Mouse (Mus musculus): ENCODE measurements at regions not wholly inside any gene's neighbourhood (a gene's known extent, or its start where the extent isn't known, plus 50 kb on each side); places are given as distances from the start of the nearest gene placed in this dataset.

DNA sequence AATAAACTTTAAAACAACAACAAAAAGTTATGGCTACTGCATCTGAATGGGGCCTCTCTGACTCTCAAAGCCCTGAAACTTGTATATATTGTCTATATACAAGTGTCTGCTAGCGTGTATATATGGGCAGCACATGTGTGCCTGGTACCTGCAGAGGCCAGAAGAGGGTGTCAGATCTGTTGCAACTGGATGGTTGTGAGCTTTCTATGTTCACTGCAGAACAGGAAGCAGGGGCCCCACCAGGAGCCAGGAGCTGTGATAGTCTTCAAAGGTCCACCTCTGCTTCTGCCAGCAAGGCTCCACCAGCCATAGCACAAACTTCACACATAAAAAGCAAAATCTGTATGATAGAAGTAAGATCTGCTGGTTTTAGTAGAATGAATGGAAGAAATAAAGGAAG is 297.1 kb upstream of the Rnaseh2b start:
- DNase-seq (ENCODE audit: low spot score in 2 of 2), result no peak

DNA sequence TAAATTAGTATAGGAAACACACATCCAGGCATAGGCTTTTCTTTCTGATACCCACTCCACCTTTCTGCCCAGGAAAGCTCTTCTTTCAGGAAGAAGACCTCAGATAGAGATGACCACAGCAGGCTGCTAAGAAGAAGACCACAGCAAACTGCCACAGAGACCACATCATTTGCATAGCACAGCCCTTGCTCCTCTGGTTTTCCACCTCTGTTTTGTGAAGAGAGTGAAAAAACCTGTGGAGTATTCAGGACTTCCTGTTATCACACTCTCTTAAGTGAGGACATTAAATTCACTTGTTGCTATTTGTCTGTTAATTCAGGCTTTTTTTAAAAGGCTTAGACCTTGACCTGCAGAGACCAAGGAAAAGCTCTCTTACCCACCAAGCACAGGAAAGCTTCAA is 294.7 kb upstream of the Rnaseh2b start:
- DNase-seq (ENCODE audit: low spot score in 2 of 2), result no peak

DNA sequence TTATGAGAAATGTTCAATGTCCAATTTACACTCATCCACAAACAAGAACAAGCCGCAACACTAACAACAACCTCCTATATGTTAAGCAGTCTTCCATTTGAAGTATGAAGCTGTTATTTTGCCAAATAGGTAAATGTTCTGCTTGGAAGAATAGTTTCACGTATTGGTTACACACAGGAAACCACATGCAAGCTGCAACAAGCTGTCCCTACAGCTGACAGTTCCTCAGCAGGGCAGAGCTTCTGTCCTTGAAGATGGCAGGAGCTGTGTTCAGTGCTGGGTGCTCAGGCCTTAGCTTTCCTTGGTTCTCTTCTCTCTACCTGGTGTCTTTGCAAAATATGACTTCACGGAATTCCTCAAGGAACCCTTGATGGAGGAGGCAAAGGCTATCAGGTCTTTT is 294.1 kb upstream of the Rnaseh2b start:
- DNase-seq (ENCODE audit: low spot score in 2 of 2), result no peak

DNA sequence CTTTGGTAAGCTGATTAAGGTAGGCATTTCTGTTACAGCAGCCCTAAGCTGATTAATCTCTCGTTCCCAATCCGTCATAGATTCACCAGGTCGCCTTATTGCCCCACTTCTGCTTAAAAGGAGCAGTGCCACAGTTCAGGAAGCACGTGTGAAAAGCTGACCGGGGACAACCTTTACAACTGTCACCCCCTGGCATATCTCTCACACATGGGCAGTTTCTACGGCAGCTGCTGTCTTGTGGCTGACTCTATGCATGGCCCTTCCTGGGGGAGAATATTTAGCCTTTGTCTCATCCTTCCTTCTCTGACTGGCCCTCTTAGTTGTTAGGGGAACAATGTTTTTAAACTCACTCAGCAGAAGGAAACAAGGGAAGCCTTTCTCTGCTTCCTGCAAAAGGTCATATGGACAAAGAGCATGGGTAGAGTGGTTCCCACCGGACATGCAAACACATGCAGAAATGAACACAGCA is 290.9 kb upstream of the Rnaseh2b start:
- no peak for DNase-seq (ENCODE audit: low spot score in 2 of 2)

DNA sequence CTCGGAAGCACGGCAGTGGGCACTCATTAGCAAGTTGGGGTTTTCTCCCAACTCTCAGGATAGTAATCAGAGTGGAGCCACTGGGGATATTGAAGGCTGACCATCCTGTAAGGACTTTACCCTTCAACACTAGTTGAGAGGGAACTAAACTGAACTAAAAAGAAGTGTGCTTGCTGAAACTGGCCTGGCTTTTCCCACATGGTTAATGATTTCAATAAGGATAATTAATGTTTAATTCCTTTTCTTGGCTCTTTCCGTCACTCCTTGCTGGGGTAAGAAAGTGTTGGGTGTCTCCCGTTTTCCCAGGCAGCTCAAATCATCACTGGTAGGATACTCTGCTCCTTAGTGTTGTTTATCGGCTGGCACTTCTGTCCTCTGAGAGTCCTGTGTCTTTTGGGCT is 290.3 kb upstream of the Rnaseh2b start:
- DNase-seq (ENCODE audit: low spot score in 2 of 2), result no peak

DNA sequence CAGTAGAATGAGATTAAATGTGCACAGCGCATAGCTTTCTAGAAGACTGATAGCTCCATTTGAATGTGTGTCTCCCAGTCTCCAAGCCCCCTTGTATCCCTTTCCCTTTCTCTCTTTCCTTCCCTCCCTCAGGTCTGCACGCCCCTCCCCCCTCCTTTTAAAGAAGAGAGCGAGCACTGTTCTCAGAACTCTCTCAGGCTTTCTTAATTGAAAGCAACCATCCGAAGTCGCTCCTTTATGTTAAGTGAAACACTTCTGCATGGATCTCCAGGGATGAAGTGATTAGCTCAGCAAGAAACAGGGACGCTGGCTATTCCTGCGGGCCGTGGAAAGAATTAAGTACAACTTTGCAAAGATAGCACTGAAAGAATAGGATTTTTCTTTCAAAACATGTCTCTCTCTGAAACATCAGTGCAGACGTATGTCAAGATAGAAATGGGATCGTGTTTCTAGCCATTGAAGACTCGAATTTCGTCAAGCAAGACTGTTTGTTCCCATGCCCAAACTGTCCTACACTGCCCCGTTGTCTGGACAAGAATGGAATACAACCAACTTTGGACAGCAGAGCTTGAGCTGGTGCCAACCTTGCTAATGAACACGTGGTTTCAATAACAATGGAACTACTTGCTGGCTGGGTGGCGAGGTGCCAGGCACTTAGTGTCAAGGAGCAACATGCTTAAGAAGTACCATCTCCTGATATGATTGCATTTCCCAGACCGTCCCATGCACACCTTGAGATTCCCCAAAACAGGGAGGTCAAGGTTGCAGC is 289.2 kb upstream of the Rnaseh2b start:
- no peak for DNase-seq (ENCODE audit: low spot score in 2 of 2)

DNA sequence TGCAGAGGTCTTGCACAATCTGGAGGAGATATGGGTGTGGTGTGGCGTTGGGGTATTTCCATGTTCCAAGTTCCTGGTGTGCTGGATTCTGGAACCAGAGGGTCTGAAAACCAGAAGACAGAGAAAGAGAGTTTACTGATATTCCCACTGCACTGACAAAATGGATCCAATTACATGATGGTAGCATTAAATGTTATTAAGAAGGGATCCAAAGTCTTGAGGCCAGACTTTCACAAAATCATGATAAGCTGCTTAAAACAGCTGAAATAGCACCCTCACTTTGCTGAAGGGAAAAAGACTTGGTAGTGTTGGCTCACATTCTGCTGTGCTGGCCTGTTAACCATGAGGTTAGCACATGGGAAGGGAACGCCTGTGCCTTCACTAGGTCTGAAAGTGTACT is 288.6 kb upstream of the Rnaseh2b start:
- DNase-seq (ENCODE audit: low spot score in 2 of 2), result no peak

DNA sequence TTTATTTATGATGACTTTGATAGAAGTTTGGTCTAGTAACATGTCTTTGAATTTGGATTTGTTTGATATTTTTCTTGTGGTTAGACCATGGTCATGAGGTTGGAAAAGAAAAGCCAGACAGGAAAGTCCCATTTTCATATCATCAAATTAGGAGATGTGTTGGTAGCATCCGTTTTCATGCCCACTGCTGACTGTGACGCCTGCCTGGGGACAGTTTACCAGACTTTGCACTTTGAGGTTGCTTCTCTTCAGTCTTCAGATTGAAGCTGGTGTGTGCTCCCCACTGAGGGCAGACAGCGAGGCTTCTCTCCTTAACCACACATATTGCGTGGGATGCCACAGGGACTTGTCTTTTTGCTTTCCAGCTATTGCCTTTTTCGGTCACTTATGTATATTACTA is 283.7 kb upstream of the Rnaseh2b start:
- DNase-seq (ENCODE audit: low spot score in 2 of 2), result no peak

DNA sequence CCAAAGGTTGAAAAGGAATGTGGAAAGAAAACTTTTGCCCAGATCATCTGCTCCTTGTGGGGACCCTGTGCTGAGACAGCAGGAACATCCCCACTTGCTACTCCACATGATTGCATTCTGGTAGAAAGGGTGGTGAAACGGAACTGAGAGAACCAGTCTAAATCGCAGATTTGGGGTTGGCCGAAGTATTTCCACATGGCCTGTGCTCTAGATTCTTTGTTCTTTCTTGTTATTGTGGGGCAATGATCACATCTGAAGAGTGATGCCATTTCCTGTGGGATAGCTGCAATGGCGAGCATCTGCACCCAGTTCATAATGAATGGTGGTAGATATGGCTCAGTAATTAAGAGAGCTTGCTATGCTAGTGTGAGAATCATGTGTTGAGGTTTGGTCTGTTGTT is 273.6 kb upstream of the Rnaseh2b start:
- DNase-seq (ENCODE audit: low spot score in 2 of 2), result no peak

DNA sequence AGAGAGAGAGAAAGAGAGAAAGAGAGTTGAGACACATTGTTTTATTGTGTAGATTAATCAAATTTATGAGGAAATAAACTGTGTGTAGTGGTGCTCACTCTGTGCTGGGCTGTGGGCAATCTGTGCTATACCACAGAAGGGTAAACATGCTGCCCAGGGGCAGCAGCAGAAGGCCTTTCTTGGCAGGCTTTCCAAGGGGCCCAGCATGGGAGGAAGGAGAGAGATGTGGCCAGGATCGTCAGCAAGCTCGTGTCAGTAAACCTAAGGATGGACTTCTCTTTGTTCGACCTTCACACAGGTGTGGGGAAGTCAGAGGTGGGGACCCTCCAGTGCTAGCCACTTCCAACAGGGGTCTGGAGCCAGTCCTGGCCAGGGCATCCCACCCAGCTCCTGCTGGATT is 271.4 kb upstream of the Rnaseh2b start:
- no peak for DNase-seq (ENCODE audit: low spot score in 2 of 2)

DNA sequence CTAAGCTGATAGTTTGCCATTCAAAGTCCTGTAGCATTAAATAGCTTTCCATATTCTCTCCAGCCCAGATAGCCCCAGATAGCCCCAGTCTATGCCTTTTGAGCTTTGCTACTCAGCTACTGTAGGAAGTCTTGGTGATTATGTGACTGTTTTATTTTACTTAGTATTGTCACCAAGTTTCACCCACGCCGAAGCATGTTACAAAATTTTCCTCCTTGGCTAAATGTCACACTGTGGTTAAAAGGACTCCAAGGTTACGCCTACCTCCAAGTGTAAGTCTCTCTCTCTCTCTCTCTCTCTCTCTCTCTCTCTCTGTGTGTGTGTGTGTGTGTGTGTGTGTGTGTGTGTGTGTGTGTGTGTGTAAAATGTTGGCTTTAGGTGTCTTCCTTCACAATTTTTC is 270.2 kb upstream of the Rnaseh2b start:
- DNase-seq (ENCODE audit: low spot score in 2 of 2), result no peak

DNA sequence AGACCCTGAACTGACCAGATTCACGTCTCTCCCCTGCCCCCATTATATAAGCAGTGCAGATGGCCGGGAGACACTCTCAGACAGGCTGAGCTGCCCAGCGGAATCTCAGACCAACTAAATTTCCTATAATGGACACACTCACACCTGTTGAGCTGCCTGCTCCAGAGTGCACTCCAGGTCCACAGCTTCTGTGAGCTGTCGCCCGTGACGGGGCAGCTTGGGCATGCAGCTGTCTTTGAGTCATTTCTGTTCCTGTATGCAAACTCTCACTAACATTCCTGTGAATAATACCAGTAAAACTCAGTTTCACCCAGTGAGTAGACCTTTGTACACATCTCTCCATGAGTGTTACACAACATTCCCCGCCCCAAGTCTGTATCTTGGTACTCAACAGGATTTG is 269.4 kb upstream of the Rnaseh2b start:
- DNase-seq (ENCODE audit: low spot score in 2 of 2), result no peak

DNA sequence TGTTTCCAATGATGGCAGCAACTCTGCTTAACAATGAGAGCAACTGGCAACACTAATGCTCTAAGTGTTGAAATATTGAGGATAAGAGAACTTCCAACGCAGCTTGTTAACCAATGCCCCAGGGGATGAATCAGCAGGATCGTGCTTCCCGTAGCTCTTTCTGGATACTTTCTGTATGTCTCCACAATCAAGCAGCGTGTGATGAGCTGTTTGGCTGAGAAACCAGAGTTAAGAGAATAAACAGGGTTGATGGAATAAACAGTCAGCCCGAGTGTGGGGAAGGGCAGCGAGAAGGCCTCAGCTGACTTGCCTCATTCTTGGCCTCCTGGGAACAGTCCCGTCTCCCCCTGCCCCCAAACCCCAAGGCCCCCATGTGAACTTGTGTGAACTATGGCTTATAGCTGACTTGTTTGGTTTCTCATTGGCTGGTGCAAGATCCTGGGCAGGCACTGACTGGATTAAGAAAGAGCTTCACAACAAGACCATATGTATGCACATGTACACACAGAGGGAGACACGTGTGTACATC is 264.6 kb upstream of the Rnaseh2b start:
- DNase-seq (ENCODE audit: low spot score in 2 of 2), result no peak

DNA sequence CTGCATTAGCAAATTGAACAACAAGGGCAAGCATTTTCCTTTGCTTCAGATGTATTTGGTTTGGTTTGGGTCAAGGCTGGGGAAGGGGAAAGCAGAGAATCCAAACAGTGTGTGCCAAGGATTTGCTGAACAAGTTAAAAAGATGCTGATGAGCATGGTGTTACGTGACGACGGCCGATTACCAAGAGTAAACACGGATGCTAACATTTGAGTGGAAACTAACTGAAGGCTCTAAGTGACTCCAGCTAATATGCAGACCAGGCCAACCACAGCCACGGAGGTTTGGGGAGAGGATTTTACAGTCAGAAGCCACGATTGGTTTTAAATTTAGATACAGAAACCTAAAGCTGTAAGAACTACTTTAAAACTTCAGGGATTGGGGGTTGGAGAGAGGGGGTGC is 262.3 kb upstream of the Rnaseh2b start:
- no peak for DNase-seq (ENCODE audit: low spot score in 2 of 2)

DNA sequence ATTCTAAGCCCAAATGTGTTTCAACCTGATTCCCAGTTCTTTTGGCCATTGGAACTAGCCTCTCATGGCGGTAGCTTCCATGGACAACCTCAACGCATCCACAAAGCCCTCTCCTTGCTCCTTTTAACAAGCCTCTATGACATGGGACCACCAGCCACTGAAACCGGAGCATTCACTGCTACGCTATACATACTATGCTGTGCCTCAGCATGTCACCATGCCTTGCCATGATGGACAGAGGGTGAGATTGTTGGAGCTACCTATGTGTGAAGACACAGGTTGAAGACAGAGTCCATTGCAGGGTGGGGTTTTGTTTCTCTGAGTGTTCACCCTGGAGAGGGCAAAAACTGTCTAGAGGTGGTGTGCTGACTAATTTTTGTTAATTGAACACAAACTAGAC is 258.7 kb upstream of the Rnaseh2b start:
- DNase-seq (ENCODE audit: low spot score in 2 of 2), result no peak

DNA sequence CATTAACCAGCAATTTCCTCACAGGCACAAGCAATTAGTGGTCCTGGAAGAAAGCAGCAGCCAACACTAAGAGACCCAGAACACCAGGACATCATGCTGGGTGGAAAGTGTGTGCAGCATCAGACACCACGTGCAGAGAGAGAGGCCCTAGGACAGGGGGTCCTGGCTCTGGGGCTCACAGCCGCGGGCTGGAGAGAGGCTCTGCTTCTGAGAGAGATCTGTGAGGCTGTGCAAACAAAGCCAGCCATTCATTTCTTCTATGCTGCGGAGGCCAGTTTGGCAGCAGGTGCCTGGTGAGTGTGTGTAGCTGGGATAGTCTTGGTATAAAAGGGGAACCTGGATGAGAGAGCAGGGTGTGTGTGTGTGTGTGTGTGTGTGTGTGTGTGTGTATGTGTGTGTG is 257.7 kb upstream of the Rnaseh2b start:
- DNase-seq (ENCODE audit: low spot score in 2 of 2), result no peak

DNA sequence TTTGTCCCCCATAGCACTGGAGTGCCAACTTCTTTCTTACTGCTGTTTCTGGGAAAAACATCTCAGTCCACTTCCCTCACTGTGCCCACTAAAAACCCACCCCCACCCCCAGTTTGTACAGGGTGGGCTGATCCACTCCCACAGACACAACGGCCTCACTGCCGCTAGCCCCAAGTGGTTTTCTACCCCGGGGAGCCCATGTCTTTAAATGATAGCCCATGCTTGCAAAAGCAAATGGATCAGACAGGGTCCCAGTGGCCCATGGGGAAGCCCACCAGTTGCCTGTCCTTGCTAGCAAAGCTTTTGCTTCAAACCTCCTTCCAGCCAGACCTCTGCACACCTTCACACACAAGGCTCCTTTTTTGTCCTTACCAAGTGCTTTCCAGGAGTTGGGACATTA is 257.0 kb upstream of the Rnaseh2b start:
- DNase-seq (ENCODE audit: low spot score in 2 of 2), result no peak

DNA sequence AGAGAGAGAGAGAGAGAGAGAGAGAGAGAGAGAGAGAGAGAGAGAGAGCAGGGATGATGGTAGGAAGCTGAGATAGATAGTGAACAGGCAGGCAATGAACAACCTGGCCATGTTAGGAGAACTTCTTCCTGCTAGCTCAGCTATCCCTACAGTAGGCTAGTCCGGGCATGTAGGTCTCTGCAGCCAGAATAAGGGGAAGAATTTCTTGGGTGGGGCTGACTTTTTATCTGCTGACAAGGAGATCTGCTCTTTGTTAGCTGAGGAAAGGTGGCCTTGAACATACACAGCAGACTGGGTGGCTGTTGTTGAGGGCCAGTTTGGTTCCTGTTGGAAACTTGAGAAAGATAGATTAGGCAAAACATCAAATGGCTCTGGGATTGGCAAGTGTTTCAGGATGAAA is 254.9 kb upstream of the Rnaseh2b start:
- no peak for DNase-seq (ENCODE audit: low spot score in 2 of 2)

DNA sequence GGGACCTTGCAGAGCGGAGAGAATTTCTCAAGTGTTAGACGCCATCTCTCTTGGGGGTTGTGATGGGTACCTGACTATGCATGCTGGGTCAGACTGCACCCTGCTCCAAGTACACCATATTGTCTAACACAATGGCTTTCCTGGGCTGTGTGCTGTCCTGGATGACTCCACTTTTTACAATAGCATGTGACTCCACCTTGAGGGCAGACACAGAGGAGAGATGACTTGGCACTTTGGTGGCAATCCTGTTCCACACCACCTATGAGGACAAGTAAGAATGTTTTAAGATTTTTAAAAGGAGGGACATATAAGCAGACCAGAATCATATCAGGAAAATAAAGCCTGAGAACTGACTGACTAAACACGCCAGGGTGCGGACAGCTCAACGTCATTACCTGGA is 254.5 kb upstream of the Rnaseh2b start:
- DNase-seq (ENCODE audit: low spot score in 2 of 2), result no peak

DNA sequence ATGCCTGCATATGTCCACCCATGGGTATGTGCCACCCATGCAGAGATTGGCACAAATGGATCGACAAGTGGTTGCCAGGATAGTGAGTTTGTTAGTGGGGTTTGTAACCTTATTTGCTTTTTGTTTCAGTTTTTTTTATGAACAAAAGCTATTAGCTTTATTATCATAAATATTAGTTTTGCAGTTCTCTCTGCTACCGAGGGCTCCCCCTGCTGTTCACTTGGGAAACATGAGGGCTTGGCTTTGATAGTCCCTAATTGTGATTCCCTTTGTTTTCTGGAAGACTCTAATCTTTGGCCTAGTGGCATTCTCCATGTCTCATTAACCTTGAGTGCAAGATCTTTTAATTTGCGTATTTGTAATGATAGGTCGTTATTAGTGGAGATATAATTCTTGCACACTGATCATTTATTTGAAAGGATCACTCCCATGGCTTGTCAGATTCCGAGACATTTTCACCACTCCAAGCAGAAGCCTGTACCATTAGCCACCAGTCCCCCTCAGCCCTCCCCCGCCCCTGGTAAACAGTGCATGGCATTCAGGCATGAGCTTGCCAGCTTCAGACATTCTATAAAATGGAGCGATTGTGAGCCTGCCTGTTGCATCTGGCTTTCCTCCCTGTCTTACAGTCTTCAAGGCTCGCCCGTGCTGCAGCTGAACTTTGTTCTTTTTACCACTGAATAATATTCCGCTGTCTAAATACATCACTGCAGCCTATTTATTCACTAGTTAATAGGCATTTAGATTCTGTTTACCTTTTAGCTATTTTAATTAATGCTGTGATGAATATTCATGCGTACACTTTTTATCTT is 249.9 kb upstream of the Rnaseh2b start:
- peak; percentile 21 to 40 for DNase-seq (ENCODE audit: low spot score in 2 of 2)

DNA sequence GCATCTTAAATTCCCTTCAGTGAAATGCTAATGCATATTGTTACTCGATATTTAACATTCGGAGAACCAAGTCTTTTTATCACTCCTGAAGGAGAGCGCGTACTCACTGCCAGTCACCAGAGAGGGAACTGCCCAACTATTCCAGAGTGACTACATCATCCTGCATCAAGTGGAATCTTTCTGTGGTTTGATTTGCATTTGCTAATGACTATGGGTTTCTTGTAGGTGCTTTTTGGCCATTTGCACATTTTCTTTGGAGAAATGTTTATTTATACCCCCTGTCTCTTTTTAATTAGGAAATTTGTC is 249.3 kb upstream of the Rnaseh2b start:
- no peak for DNase-seq (ENCODE audit: low spot score in 2 of 2)

DNA sequence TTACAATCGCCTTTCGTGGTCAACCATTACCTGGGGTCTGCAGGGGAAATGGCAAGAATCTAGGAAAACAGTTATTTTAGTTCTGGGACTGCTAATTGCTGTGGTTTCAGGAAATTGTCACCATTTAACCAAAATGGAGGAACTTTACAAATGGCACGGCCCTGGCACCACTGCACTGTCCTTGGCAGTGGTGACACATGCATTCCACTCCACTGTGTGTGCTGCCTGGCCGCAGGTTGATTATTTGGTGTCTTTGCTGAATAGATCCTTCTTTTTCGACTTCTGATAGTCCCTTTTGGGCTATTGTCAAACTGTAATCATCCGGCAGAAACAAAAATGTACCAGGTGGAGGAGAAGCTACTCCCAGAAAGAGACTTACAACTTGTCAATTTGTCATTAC is 241.4 kb upstream of the Rnaseh2b start:
- no peak for DNase-seq (ENCODE audit: low spot score in 2 of 2)

DNA sequence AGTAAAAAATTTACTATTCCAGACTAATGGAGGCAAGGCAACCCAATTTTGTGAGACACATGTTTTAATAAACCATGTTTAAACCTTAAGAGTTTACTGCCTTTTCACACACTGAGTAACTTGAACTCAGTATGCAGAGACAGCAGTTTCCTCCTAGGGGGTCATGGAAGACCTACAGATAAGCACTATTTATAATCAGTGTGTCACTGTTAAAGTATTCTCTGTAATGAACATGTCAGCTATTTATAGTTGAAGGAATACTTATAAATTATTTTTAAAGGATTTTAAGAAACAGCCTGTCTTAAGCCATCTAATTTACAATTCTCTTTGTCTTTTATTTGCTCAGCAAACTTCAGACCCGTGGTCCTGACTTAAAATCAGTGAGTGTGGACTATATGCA is 240.5 kb upstream of the Rnaseh2b start:
- no peak for DNase-seq (ENCODE audit: low spot score in 2 of 2)
